Mouse (Mus musculus): ENCODE measurements around the gene Ankrd66. TPM values are rescaled to one million over a fixed set of nuclear protein-coding genes. Genes with fewer than 3 reads are reported as not detected.
A peak's percentile ranks its signal among the peaks of the same experiment; 100 is the strongest.
"Not testable (repeated sequence)": the region's sequence is repeated elsewhere in the genome, so short reads cannot be mapped to it uniquely, and the experiment has no call there.

The Ankrd66 gene
- polyA plus RNA-seq, 1 experiment from 2014 or later, result 0.23 TPM

DNA sequence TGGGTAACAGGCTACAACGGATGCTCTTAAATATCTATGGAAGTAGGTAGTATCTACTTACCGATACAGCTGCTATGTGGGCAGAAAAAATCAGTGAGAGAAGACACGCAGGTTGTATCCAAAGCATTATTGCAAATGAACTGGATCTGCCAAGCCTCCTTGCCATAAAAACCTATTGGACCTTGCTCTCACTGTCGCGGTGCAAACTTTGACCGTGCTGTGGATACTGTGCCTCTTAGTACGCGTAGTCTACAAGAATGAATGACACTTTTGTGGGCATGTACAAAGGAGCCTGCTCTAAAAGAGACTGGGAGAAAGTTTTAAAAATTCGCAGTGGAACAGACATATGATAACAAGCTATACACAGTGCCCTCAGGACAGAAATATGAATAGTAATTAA, 40.8 kb downstream of the Ankrd66 start, which contains the start of gene Mep1a:
TSS of gene Mep1a (minus strand) at position 221 of the 400 bp plus-strand sequence.
- Histone ChIP-seq H3K36me3 (replicated peaks; ENCODE audit: insufficient read depth, low read length) (no peaks in the 10 kb centered on the region), H3K4me3 (ENCODE audit: low read depth, low read length) (no peak within 1 kb of the TSS), H3K27me3 (ENCODE audit: insufficient read depth, low read length) (no peaks in the 10 kb centered on the region), H3K9ac (replicated peaks) (no peak within 1 kb of the TSS), H3K4me1 (ENCODE audit: insufficient read depth) (no peaks in the 10 kb centered on the region), H3K9me3 (ENCODE audit: low read length) (no peaks in the 10 kb centered on the region), H3K4me2 (ENCODE audit: low read depth, low read length) (no peak within 1 kb of the TSS), H3K27ac (ENCODE audit: low read depth) (no peak within 1 kb of the TSS)
- 82% methylated on average over 9 of the region's 9 CpGs for WGBS (ENCODE audit: insufficient replicate concordance)
- DNase-seq (no peak), ATAC-seq (no peak)
- TF ChIP-seq EP300 (IDR thresholded peaks at IDR 0.05; ENCODE audit: low read depth) (no peak), CTCF (IDR thresholded peaks at IDR 0.05; ENCODE audit: low read depth) (no peak)

DNA sequence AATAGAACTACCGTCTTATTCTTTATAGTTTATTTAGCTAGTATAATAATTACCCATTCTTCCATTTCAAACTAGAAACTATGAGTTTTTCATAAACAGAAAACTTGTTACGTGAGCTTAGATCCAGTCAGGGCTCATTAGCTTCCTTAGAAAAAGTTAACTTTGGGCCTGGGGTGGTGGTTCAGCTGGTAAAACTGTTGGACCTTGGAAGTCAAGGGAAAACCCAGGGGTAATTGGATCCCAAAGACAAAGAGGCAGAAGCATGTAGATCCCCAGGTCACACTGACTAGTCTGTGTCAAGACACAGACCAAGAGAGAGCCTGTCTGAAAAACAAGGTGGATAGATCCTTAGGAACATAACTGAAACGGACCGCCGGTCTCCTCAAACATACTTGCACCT, 41.8 kb downstream of the Ankrd66 start:
- TF ChIP-seq CTCF (IDR thresholded peaks at IDR 0.05; ENCODE audit: low read depth), result no peak
- no peak for TF ChIP-seq EP300 (IDR thresholded peaks at IDR 0.05; ENCODE audit: low read depth)
- WGBS (ENCODE audit: insufficient replicate concordance), result 83% methylated on average over 5 of the region's 5 CpGs
- DNase-seq (no peak), ATAC-seq (no peak)
- Histone ChIP-seq H3K9ac (replicated peaks) (no peak overlapping the region), H3K4me2 (ENCODE audit: low read depth, low read length) (no peak overlapping the region), H3K27ac (ENCODE audit: low read depth) (no peak overlapping the region), H3K4me3 (ENCODE audit: low read depth, low read length) (no peak overlapping the region), H3K27me3 (ENCODE audit: insufficient read depth, low read length) (no peaks in the 10 kb centered on the region), H3K4me1 (ENCODE audit: insufficient read depth) (no peaks in the 10 kb centered on the region), H3K9me3 (ENCODE audit: low read length) (no peaks in the 10 kb centered on the region), H3K36me3 (replicated peaks; ENCODE audit: insufficient read depth, low read length) (no peaks in the 10 kb centered on the region)

DNA sequence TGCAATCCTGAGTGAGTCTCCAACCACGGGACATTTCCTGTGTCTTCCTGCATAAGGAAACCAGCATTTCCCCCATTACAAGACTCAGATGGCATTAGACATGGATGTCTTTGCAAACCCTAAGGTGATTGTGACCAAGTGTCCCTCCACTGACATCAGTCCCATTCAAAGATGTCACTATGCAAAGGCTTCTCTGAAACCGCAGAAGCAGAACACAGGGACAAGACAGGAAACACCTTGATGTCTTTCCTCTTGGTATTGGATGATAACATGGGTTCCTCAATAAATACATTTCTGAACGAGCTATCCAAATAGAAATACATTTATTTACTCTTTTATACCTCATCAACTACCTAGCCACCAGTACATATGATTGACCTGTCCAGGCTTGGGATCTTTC, 42.2 kb downstream of the Ankrd66 start:
- H3K4me3 ChIP-seq (ENCODE audit: low read depth, low read length), result no peak overlapping the region
- H3K36me3 ChIP-seq (replicated peaks; ENCODE audit: insufficient read depth, low read length), result no peaks in the 10 kb centered on the region
- H3K4me2 ChIP-seq (ENCODE audit: low read depth, low read length), result no peak overlapping the region
- H3K4me1 ChIP-seq (ENCODE audit: insufficient read depth), result no peaks in the 10 kb centered on the region
- no peaks in the 10 kb centered on the region for H3K27me3 ChIP-seq (ENCODE audit: insufficient read depth, low read length)
- 28% methylated on average over 3 of the region's 3 CpGs for WGBS (ENCODE audit: insufficient replicate concordance)
- no peak for ATAC-seq
- no peak for TF ChIP-seq EP300 (IDR thresholded peaks at IDR 0.05; ENCODE audit: low read depth)
- TF ChIP-seq CTCF (IDR thresholded peaks at IDR 0.05; ENCODE audit: low read depth), result no peak
- no peak overlapping the region for H3K27ac ChIP-seq (ENCODE audit: low read depth)
- no peak overlapping the region for H3K9ac ChIP-seq (replicated peaks)
- DNase-seq, result no peak
- H3K9me3 ChIP-seq (ENCODE audit: low read length), result no peaks in the 10 kb centered on the region

DNA sequence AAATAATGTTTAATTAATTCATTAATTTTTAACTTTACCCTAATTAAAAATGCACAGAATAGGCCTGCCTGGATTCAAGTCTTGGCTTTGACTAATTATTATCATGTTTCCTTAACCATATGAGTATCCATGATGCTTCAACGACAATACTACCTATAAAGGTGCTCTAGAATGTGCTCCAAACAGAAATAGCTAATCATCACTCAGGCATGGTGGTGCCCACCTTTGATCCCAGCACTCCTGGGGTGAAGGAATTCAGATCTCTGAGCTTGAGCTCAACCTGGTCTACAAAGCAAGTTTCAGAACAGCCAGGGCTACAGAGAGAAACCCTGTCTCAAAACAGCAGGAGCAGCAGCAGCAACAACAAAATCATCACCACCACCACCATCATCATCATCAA, 42.9 kb downstream of the Ankrd66 start:
- Histone ChIP-seq H3K4me3 (ENCODE audit: low read depth, low read length) (no peak overlapping the region), H3K4me1 (ENCODE audit: insufficient read depth) (no peaks in the 10 kb centered on the region), H3K36me3 (replicated peaks; ENCODE audit: insufficient read depth, low read length) (no peaks in the 10 kb centered on the region), H3K9me3 (ENCODE audit: low read length) (no peaks in the 10 kb centered on the region), H3K9ac (replicated peaks) (no peak overlapping the region), H3K27me3 (ENCODE audit: insufficient read depth, low read length) (no peaks in the 10 kb centered on the region), H3K4me2 (ENCODE audit: low read depth, low read length) (no peak overlapping the region), H3K27ac (ENCODE audit: low read depth) (no peak overlapping the region)
- 80% methylated on average over 1 of the region's 1 CpGs for WGBS (ENCODE audit: insufficient replicate concordance)
- ATAC-seq, result no peak
- no peak for DNase-seq
- TF ChIP-seq CTCF (IDR thresholded peaks at IDR 0.05; ENCODE audit: low read depth) (no peak), EP300 (IDR thresholded peaks at IDR 0.05; ENCODE audit: low read depth) (no peak)

DNA sequence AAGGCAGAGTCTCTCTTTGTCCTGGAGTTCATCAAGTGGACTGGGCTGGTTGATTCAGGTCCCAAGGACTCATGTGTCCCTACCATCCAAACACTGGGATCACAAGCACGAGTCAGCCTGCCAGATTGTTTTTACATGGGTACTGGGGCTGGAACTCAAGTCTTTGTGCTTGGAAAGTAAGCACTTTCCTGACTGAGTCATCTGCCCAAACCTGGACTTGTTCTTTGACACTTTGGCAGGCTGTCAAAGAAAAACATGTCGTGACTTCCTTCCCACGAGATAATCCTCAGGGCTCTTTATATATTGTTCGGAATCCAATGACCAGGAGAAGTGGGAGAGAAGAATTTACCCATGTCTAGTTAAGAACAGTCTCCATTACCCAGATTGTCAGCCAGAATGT, 45.9 kb downstream of the Ankrd66 start:
- no peak overlapping the region for H3K4me2 ChIP-seq (ENCODE audit: low read depth, low read length)
- H3K27ac ChIP-seq (ENCODE audit: low read depth), result no peak overlapping the region
- no peaks in the 10 kb centered on the region for H3K36me3 ChIP-seq (replicated peaks; ENCODE audit: insufficient read depth, low read length)
- H3K4me3 ChIP-seq (ENCODE audit: low read depth, low read length), result no peak overlapping the region
- no peak for TF ChIP-seq EP300 (IDR thresholded peaks at IDR 0.05; ENCODE audit: low read depth)
- TF ChIP-seq CTCF (IDR thresholded peaks at IDR 0.05; ENCODE audit: low read depth), result no peak
- ATAC-seq, result no peak
- H3K4me1 ChIP-seq (ENCODE audit: insufficient read depth), result no peaks in the 10 kb centered on the region
- 58% methylated on average over 4 of the region's 4 CpGs for WGBS (ENCODE audit: insufficient replicate concordance)
- no peaks in the 10 kb centered on the region for H3K9me3 ChIP-seq (ENCODE audit: low read length)
- H3K27me3 ChIP-seq (ENCODE audit: insufficient read depth, low read length), result no peaks in the 10 kb centered on the region
- H3K9ac ChIP-seq (replicated peaks), result no peak overlapping the region
- no peak for DNase-seq

DNA sequence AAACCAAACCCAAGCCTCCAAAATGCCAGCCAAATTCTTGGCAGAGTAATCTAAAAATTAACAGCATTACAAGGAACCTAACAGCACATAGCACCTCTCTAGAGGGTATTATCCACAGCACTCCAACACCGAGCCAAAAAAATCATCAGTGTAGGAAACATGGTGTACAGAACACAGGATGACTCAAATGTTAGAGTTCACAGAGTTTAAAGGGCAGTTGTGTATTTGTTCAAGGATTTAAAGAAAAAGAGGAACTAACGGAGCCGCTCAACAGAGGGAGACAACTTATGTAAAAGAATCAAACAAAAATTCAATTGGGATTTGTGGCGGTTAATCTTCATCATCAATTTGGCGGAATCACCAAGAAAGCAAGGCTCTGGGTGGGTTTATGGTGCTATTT, 47.9 kb downstream of the Ankrd66 start:
- Histone ChIP-seq H3K27ac (ENCODE audit: low read depth) (no peak overlapping the region), H3K9me3 (ENCODE audit: low read length) (no peaks in the 10 kb centered on the region), H3K4me2 (ENCODE audit: low read depth, low read length) (no peak overlapping the region), H3K36me3 (replicated peaks; ENCODE audit: insufficient read depth, low read length) (no peaks in the 10 kb centered on the region), H3K4me1 (ENCODE audit: insufficient read depth) (no peaks in the 10 kb centered on the region), H3K27me3 (ENCODE audit: insufficient read depth, low read length) (no peaks in the 10 kb centered on the region), H3K4me3 (ENCODE audit: low read depth, low read length) (no peak overlapping the region), H3K9ac (replicated peaks) (no peak overlapping the region)
- 52% methylated on average over 5 of the region's 5 CpGs for WGBS (ENCODE audit: insufficient replicate concordance)
- TF ChIP-seq EP300 (IDR thresholded peaks at IDR 0.05; ENCODE audit: low read depth), result no peak
- TF ChIP-seq CTCF (IDR thresholded peaks at IDR 0.05; ENCODE audit: low read depth), result no peak
- no peak for DNase-seq
- ATAC-seq, result peak; percentile 85

DNA sequence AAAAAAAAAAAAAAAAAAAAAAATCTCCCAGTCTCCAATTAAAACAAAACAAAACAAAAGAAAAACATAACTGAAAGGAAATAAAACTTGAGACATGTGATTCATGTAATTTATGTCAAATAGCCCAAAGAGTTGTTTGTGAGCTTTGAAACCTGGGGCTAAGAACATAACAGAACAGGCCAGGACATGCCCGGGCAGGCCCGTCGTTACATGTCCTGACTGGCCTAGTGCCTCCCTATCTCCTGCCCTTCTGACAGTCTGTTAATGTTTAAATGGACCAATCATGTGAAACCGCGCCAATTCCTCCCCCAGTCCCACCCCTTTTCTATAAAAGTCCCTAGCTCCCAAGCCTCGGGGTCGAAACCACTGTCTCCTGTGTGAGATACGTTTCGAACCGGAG, 53.1 kb downstream of the Ankrd66 start:
- not testable (repeated sequence) for H3K9me3 ChIP-seq (ENCODE audit: low read length); ATAC-seq; DNase-seq; H3K36me3 ChIP-seq (replicated peaks; ENCODE audit: insufficient read depth, low read length); H3K4me2 ChIP-seq (ENCODE audit: low read depth, low read length); H3K27ac ChIP-seq (ENCODE audit: low read depth); H3K4me3 ChIP-seq (ENCODE audit: low read depth, low read length); H3K27me3 ChIP-seq (ENCODE audit: insufficient read depth, low read length); H3K9ac ChIP-seq (replicated peaks); H3K4me1 ChIP-seq (ENCODE audit: insufficient read depth)
- 85% methylated on average over 8 of the region's 10 CpGs for WGBS (ENCODE audit: insufficient replicate concordance)

Measured in liver, postnatal 0 days (tissue).